Mouse (Mus musculus) embryonic facial prominence, embryonic 11.5 days (tissue): ENCODE measurements at regions not wholly inside any gene's neighbourhood (a gene's known extent, or its start where the extent isn't known, plus 50 kb on each side); places are given as distances from the start of the nearest gene placed in this dataset.

Experiments used
- ATAC-seq: fragments of 200-750 bp; cut with Nextera tagmentation; replicated peaks from 2 replicates; pipeline ENCODE4 v1.8.0; 2017; ENCODE audit warnings: low read depth; ENCODE audit not compliant: insufficient number of reproducible peaks, low FRiP score, low TSS enrichment
- DNase-seq: peaks from one replicate; pipeline ENCODE4 v3.0.0-alpha.2; 2015; ENCODE audit warnings: low spot score
- H3K27ac ChIP-seq: fragments of 300-500 bp; sonication (generic); replicated peaks from 2 replicates; pipeline ENCODE4 v1.5.1; 2014; ENCODE audit warnings: mild to moderate bottlenecking, low read depth, low read length, control low read depth
- H3K27me3 ChIP-seq: fragments of 300-500 bp; sonication (generic); 2 replicates; pipeline ENCODE4 v1.6.1; 2014; ENCODE audit warnings: mild to moderate bottlenecking, low read length, moderate library complexity, mixed read lengths; ENCODE audit not compliant: control insufficient read depth, insufficient read depth
- H3K36me3 ChIP-seq: fragments of 300-500 bp; sonication (generic); replicated peaks from 2 replicates; pipeline ENCODE4 v1.6.1; 2014; ENCODE audit warnings: low read depth, mild to moderate bottlenecking, low read length, moderate library complexity, mixed read lengths; ENCODE audit not compliant: control insufficient read depth, insufficient read depth
- H3K4me1 ChIP-seq: fragments of 300-500 bp; sonication (generic); 2 replicates; pipeline ENCODE4 v1.6.1; 2014; ENCODE audit warnings: low read length, mixed read lengths; ENCODE audit not compliant: control insufficient read depth, insufficient read depth
- H3K4me2 ChIP-seq: fragments of 300-500 bp; sonication (generic); 2 replicates; pipeline ENCODE4 v1.6.1; 2014; ENCODE audit warnings: low read depth, mild to moderate bottlenecking, control low read depth, low read length, moderate library complexity
- H3K4me3 ChIP-seq: fragments of 300-500 bp; sonication (generic); 2 replicates; pipeline ENCODE4 v1.5.1; 2014; ENCODE audit warnings: low read depth, low read length, control low read depth
- H3K9ac ChIP-seq: fragments of 300-500 bp; sonication (generic); replicated peaks from 2 replicates; pipeline ENCODE4 v1.6.1; 2014; ENCODE audit warnings: mild to moderate bottlenecking, control low read depth, low read length
- H3K9me3 ChIP-seq: fragments of 300-500 bp; sonication (generic); replicated peaks from 2 replicates; pipeline ENCODE4 v1.6.1; 2016; ENCODE audit warnings: mild to moderate bottlenecking, low read length, inconsistent platforms, mixed read lengths; ENCODE audit not compliant: control insufficient read depth
- WGBS: fragments of 180-500 bp; shearing (Covaris S2); extraction: QIAGEN DNeasy Blood & Tissue Kit; methylation state at CpG from one replicate; pipeline ENCODE4 v1.1.7; 2014; 5-methylcytosine and 5-hydroxymethylcytosine counted together

GRCm38 (mm10) chr8:100695043-100695442 lies 1278.8 kb upstream of the Cdh8 start:
- H3K27me3 ChIP-seq: no peaks in the 10 kb centered on the region
- ATAC-seq (no peak), DNase-seq (no peak)
- WGBS: 87% methylated on average over 3 of the region's 3 CpGs
- H3K9me3 ChIP-seq: no peaks in the 10 kb centered on the region
- H3K9ac ChIP-seq: no peak overlapping the region
- H3K36me3 ChIP-seq: no peaks in the 10 kb centered on the region
- no peak overlapping the region for H3K4me3 ChIP-seq
- H3K4me2 ChIP-seq: no peak overlapping the region
- H3K27ac ChIP-seq: no peak overlapping the region
- H3K4me1 ChIP-seq: no peaks in the 10 kb centered on the region

GRCm38 (mm10) chr8:100678580-100678979 lies 1262.3 kb upstream of the Cdh8 start:
- no peak for ATAC-seq
- H3K4me3 ChIP-seq: no peak overlapping the region
- WGBS: 81% methylated on average over 3 of the region's 3 CpGs
- H3K4me1 ChIP-seq: no peaks in the 10 kb centered on the region
- H3K36me3 ChIP-seq: no peaks in the 10 kb centered on the region
- no peaks in the 10 kb centered on the region for H3K9me3 ChIP-seq
- DNase-seq: no peak
- no peak overlapping the region for H3K27ac ChIP-seq
- H3K4me2 ChIP-seq: no peak overlapping the region
- no peaks in the 10 kb centered on the region for H3K27me3 ChIP-seq
- H3K9ac ChIP-seq: no peak overlapping the region
